Mouse (Mus musculus) frontal cortex, postnatal 25 days (tissue): Measurements from ENCODE around the gene Ifitm2.

Source experiments
- DNase-seq, 2 experiments: peaks; one replicate each; pipeline ENCODE4 v3.0.0; 2022; ENCODE audit warnings: low spot score in 2 of 2

The Ifitm2 gene

DNA sequence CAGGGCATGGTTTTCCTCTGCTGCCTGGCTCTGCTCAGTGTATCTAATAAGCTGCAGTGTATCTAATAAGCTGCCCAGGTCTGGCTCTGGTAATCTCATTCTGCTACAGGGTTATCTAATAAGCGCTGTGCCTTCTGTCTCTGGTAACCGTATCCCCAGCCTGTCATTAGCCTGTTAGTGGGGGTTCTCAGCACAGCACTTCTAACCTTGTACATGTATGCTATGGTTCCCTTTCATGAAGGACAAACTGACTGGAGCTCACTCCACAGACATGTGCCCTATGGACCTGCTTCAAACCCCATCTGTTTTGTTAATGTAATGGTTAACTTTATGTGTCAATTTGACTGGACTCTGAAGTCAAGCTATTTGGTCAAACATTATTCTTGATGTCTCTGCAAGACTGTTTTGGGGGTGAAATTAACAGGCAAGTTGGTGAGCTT, 50.1 kb downstream of the Ifitm2 start:
- no peak for DNase-seq
